In the genomic region with DNA sequence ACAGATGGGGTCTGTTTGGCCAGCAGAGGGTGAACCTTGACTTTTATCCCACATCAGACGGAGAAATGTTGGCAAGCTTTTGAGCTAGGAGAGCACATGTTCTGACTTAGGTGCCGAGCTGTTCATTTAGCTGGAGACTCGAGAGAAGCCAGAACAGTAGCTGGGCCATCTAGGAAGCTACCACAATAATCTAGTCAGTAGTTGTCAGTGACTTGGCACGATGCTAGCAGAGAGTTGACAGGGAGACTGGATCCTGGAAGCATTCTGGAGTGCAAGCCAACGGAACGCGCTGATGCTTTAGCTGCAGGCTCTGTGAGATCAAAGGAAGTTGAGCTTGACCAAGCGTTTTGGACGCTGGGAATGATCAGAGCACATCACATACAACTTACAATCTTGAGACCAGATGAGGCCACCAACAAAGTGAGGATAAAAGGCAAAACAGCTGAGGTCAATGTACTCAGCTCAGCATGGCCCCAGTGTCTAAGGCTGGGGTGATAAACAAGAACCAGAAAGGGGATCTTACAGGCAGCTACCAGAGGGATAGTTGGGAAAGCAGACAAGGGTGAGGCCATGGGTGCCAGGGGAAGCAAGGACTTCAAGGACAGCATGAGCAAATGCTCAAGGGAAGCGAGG, we compare ENCODE assay signal across 23 mouse cellular contexts.
DNase-seq lines count a peak whose midpoint lies in the region; ATAC-seq and TF ChIP-seq lines count a peak whose summit lies in the region.
"Had no signal": no experiment of that assay in that cellular context is flagged by ENCODE, and none has a peak within 500 bp of the region (broad histone marks: within the 10 kb centered on the region; RNA-seq: fewer than 3 reads in every experiment).

No protein-coding gene starts in this region.

- no peaks in the 10 kb centered on the region for H3K9me3 ChIP-seq in embryonic facial prominence, embryonic 14.5 days (ENCODE audit: control insufficient read depth, low read length)
- no peaks in the 10 kb centered on the region for H3K9me3 ChIP-seq in embryonic facial prominence, embryonic 10.5 days
- H3K9me3 ChIP-seq in lung, embryonic 14.5 days (ENCODE audit: low read depth, low read length), result no peaks in the 10 kb centered on the region
- H3K9me3 ChIP-seq: embryonic facial prominence, embryonic 15.5 days; forebrain, embryonic 10.5 days; forebrain, embryonic 15.5 days; hindbrain, embryonic 13.5 days had no signal

- ATAC-seq in embryonic facial prominence, embryonic 14.5 days (ENCODE audit: low read depth), result no peak
- ATAC-seq in lung, embryonic 14.5 days (ENCODE audit: insufficient read depth), result peak; percentile 80
- ATAC-seq: activated CD4-positive, CD25-positive, alpha-beta regulatory T cell, adult 4 months; forebrain, embryonic 15.5 days; hindbrain, postnatal 0 days; Patski had no signal

- no peaks in the 10 kb centered on the region for H3K4me1 ChIP-seq in embryonic facial prominence, embryonic 14.5 days (ENCODE audit: control insufficient read depth, insufficient read depth, low read length)
- H3K4me1 ChIP-seq in embryonic facial prominence, embryonic 10.5 days, result no peaks in the 10 kb centered on the region
- no peaks in the 10 kb centered on the region for H3K4me1 ChIP-seq in lung, embryonic 14.5 days (ENCODE audit: insufficient read depth)
- H3K4me1 ChIP-seq: embryonic facial prominence, embryonic 15.5 days; forebrain, embryonic 10.5 days; forebrain, embryonic 15.5 days; hindbrain, embryonic 13.5 days had no signal

- H3K36me3 ChIP-seq in embryonic facial prominence, embryonic 14.5 days (ENCODE audit: control insufficient read depth, insufficient read depth, low read length), result no peaks in the 10 kb centered on the region
- H3K36me3 ChIP-seq in embryonic facial prominence, embryonic 10.5 days (replicated peaks), result no peaks in the 10 kb centered on the region
- H3K36me3 ChIP-seq in lung, embryonic 14.5 days (ENCODE audit: insufficient read depth), result no peaks in the 10 kb centered on the region
- H3K36me3 ChIP-seq: embryonic facial prominence, embryonic 15.5 days; forebrain, embryonic 10.5 days; forebrain, embryonic 15.5 days; heart, embryonic 12.5 days; hindbrain, embryonic 13.5 days had no signal

- no peak overlapping the region for H3K27ac ChIP-seq in embryonic facial prominence, embryonic 14.5 days (replicated peaks; ENCODE audit: low read depth, low read length)
- H3K27ac ChIP-seq in embryonic facial prominence, embryonic 10.5 days (replicated peaks), result no peak overlapping the region
- no peak overlapping the region for H3K27ac ChIP-seq in lung, embryonic 14.5 days (ENCODE audit: low read depth)
- H3K27ac ChIP-seq: embryonic facial prominence, embryonic 15.5 days; forebrain, embryonic 10.5 days; forebrain, embryonic 15.5 days; heart, adult 2 months; hindbrain, embryonic 13.5 days; hindbrain, postnatal 0 days had no signal

- TF ChIP-seq CTCF in lung, embryonic 14.5 days (IDR thresholded peaks at IDR 0.05; ENCODE audit: low read depth), result no peak

- no peaks in the 10 kb centered on the region for H3K27me3 ChIP-seq in embryonic facial prominence, embryonic 14.5 days (replicated peaks; ENCODE audit: control insufficient read depth, insufficient read depth, low read length)
- H3K27me3 ChIP-seq in embryonic facial prominence, embryonic 10.5 days (replicated peaks; ENCODE audit: low read depth, poor library complexity, severe bottlenecking), result no peaks in the 10 kb centered on the region
- no peaks in the 10 kb centered on the region for H3K27me3 ChIP-seq in lung, embryonic 14.5 days (ENCODE audit: insufficient read depth, low read length)
- H3K27me3 ChIP-seq: CH12.LX; embryonic facial prominence, embryonic 15.5 days; forebrain, embryonic 15.5 days; heart, embryonic 12.5 days; hindbrain, embryonic 13.5 days; Patski had no signal

- 72% methylated on average over 10 of the region's 10 CpGs for WGBS in embryonic facial prominence, embryonic 14.5 days
- WGBS in embryonic facial prominence, embryonic 10.5 days, result 88% methylated on average over 10 of the region's 10 CpGs
- 47% methylated on average over 10 of the region's 10 CpGs for WGBS in lung, embryonic 14.5 days

- peak; percentile 24 for DNase-seq in embryonic facial prominence, embryonic 14.5 days (ENCODE audit: low spot score)
- DNase-seq in embryonic facial prominence, embryonic 10.5 days (ENCODE audit: low spot score), result no peak
- DNase-seq in lung, embryonic 14.5 days, result peak; percentile 81
- DNase-seq in lung, adult 18-20 months, result no peak
- peak; percentile 67 for DNase-seq in lung, postnatal 10 days
- peak; percentile 25 to 51 for DNase-seq in lung, postnatal 4 days
- DNase-seq in frontal cortex, postnatal 25 days (ENCODE audit: low spot score in 2 of 2), result no peak
- DNase-seq: adrenal gland, postnatal 25 days; cerebellum, adult 8-10 months; cerebellum, postnatal 36 days; gastrocnemius, postnatal 10 days; heart, adult 2 months; heart, postnatal 36 days had no signal

- no peak overlapping the region for H3K4me2 ChIP-seq in embryonic facial prominence, embryonic 14.5 days (ENCODE audit: low read depth, low read length)
- no peak overlapping the region for H3K4me2 ChIP-seq in lung, embryonic 14.5 days
- H3K4me2 ChIP-seq: embryonic facial prominence, embryonic 15.5 days; forebrain, embryonic 15.5 days; heart, embryonic 12.5 days; hindbrain, embryonic 13.5 days had no signal

- H3K9ac ChIP-seq in embryonic facial prominence, embryonic 14.5 days (ENCODE audit: low read depth, low read length), result no peak overlapping the region
- H3K9ac ChIP-seq in lung, embryonic 14.5 days, result no peak overlapping the region
- H3K9ac ChIP-seq: embryonic facial prominence, embryonic 15.5 days; forebrain, embryonic 15.5 days; heart, embryonic 12.5 days; hindbrain, embryonic 13.5 days had no signal

- no peak overlapping the region for H3K4me3 ChIP-seq in embryonic facial prominence, embryonic 14.5 days (ENCODE audit: low read depth, low read length)
- no peak overlapping the region for H3K4me3 ChIP-seq in embryonic facial prominence, embryonic 10.5 days
- H3K4me3 ChIP-seq in lung, embryonic 14.5 days (ENCODE audit: low read depth, low read length), result no peak overlapping the region
- H3K4me3 ChIP-seq: embryonic facial prominence, embryonic 15.5 days; erythroblast, embryonic 14.5 days; forebrain, embryonic 10.5 days; forebrain, embryonic 15.5 days; heart, adult 2 months; heart, embryonic 12.5 days; hindbrain, embryonic 13.5 days had no signal

Comparison
In these comparisons a context has a peak if more than half of its experiments do, and no peak if none do; other contexts are left out.
1. DNase-seq: peak in embryonic facial prominence, embryonic 14.5 days (single experiment), lung, embryonic 14.5 days (single experiment), lung, postnatal 10 days (single experiment) and lung, postnatal 4 days (2 of 2); none in embryonic facial prominence, embryonic 10.5 days (single experiment), lung, adult 18-20 months (0 of 2) and frontal cortex, postnatal 25 days (0 of 2).